Mouse (Mus musculus): ENCODE data around the gene Stk25. TPM values are rescaled to one million over a fixed set of nuclear protein-coding genes. Genes with fewer than 3 reads are reported as not detected.

The Stk25 gene
- 142 TPM for polyA plus RNA-seq (2017; shearing (Covaris generic))

GRCm38 (mm10) chr1:93658559-93658958, at the start of gene Stk25:
Stk25 (minus strand) TSS chr1:93658659.

GRCm38 (mm10) chr1:93685401-93686244, 27.2 kb upstream of the Stk25 start, which contains the start of gene Bok:
Bok (plus strand) TSS chr1:93685660.

Other genes with a start within 250 kb of the Stk25 start
- 56.8 TPM for gene Hdlbp, start 179.8 kb downstream of the Stk25 start, polyA plus RNA-seq (2017; shearing (Covaris generic))
- gene Farp2, start 146.6 kb downstream of the Stk25 start, polyA plus RNA-seq (2017; shearing (Covaris generic)) = 1.1 TPM
- 0.23 TPM for gene Bok, start 27.0 kb upstream of the Stk25 start, polyA plus RNA-seq (2017; shearing (Covaris generic))
- 108 TPM for gene Atg4b, start 92.8 kb upstream of the Stk25 start, polyA plus RNA-seq (2017; shearing (Covaris generic))
- 32.3 TPM for gene Thap4, start 96.2 kb upstream of the Stk25 start, polyA plus RNA-seq (2017; shearing (Covaris generic))
- 144 TPM for gene Dtymk, start 143.3 kb upstream of the Stk25 start, polyA plus RNA-seq (2017; shearing (Covaris generic))
- gene Ing5, start 145.3 kb upstream of the Stk25 start, polyA plus RNA-seq (2017; shearing (Covaris generic)) = 27.8 TPM
- 35.1 TPM for gene D2hgdh, start 166.2 kb upstream of the Stk25 start, polyA plus RNA-seq (2017; shearing (Covaris generic))
- gene Gal3st2, start 202.6 kb upstream of the Stk25 start, polyA plus RNA-seq (2017; shearing (Covaris generic)) = not detected

All from CD4-positive, CD25-positive, alpha-beta regulatory T cell (primary cell).